Mouse (Mus musculus) skeletal muscle tissue, adult 2 months (tissue): ENCODE data around the gene Ehbp1l1.

ENCODE experiments used
- DNase-seq: peaks from one replicate; pipeline ENCODE4 v3.0.0-alpha.2; 2012; ENCODE audit warnings: low read depth, low spot score

The Ehbp1l1 gene

DNA sequence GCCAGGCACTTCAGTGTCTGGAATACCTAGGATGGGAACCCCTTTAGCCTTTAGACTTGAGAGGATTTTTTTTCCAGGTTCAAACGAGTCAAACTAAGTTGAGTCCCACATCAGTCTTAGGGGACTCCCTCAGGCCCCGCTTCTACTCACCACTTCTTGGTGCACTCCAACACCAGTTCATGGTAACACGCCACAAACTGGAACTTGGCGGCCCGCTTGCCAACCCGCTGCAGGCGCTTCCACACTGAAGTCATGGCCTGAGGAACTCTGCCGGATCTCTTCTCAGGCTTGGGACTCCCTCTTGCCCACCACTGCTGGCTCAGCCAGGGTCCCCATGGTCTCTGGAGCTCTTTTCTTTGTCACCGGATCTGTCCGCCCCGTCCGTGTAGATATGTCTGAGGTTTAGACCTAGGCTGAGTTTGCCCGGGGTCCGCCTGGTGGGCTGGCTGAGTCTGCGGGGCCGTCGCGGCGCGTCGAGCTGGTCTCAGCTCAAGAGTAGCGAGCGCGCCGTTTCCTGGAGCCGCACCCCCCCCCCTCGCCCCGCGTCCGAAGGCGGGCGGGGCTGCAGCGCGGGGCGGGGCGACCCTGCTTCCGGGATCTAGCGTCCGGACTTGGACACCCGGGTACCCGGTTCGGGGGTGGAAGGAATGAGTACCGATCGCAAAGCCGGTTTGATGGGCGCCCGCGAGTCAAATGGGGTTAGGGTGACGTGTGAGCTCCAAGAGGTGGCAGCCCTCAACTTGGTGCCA, at the start of gene Ehbp1l1:
TSS of gene Ehbp1l1 (minus strand) at position 551 of the 749 bp plus-strand sequence.
- DNase-seq, result no peak

- peak; percentile 89 for DNase-seq
These were observed 45.1 kb upstream of the Ehbp1l1 start, which contains the start of gene Scyl1 for GRCm38 (mm10) chr19:5770925-5771860. TSS of gene Scyl1 (minus strand) at chr19:5771419.

GRCm38 (mm10) chr19:5770311-5770710, 44.2 kb upstream of the Ehbp1l1 start:
- peak; percentile 29 for DNase-seq

DNA sequence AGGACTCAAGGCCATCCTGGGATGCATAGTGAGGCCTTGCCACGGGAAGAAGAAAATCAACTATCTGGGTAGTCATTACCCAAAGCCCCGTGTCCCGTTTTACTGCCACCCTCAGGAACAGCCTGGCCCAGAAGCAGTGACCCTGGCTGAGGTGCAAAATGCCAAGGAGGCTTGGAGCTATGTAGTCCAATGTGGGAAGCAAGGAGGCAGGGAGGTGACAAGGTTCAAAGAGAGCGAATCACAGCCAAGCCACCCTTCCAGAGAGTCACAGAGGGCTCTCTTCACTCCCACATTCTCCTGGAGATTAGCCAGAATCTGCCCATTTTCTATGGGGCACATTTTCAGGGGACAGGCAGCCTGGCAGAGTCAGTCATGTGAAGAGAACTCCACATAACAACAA, 41.2 kb upstream of the Ehbp1l1 start:
- no peak for DNase-seq

GRCm38 (mm10) chr19:5763163-5763562, 37.0 kb upstream of the Ehbp1l1 start:
- DNase-seq, result no peak

DNA sequence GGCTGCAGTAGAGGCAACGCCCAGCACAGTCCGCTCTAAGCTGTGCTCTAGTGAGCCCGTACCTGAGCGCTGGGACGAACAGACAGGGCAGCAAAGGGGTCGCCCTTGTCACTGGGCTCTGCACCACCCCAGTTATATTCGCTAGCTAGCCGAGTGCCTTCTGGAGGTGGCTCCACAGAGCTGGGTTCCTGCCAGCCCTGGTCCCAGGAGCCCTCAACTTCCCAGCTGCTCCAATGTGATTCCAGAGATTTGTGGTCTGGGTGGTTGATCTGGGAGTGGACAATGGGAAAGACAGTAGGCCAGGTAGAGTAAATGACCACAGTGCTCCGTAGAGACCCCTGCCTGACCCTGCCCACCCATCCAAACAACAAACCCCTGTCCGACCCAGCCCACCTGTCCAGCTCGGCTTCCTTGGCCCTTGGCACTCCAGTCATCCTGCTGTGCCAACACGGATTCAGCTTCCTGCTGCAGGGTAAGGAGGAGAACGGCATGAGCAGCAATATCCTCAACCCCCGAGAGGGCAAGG, 32.8 kb upstream of the Ehbp1l1 start:
- no peak for DNase-seq

DNA sequence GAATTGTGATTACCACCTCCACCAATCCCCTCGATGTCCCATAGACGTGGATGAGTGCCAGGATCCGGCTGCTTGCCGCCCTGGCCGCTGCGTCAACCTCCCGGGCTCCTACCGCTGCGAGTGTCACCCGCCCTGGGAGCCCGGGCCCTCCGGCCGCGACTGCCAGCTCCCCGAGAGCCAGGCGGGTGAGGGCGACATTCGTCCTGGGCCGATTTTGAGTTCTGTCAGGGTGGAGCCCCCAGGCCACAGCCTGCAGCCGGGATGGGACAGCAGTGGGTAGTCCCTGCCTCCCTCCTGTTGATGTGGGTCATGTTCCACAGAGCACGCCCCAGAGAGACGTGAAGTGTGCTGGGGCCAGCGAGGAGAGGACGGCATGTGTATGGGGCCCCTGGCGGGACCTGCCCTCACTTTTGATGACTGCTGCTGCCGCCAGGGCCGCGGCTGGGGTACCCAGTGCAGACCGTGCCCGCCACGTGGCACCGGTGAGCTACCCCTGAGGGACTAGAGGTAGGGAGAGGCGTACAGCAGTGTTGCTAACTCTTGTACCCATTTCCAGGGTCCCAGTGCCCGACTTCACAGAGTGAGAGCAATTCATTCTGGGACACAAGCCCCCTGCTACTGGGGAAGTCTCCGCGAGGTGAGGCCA, 31.0 kb upstream of the Ehbp1l1 start:
- DNase-seq, result no peak

- DNase-seq, result no peak
These were observed 30.3 kb upstream of the Ehbp1l1 start for GRCm38 (mm10) chr19:5756321-5756985.

DNA sequence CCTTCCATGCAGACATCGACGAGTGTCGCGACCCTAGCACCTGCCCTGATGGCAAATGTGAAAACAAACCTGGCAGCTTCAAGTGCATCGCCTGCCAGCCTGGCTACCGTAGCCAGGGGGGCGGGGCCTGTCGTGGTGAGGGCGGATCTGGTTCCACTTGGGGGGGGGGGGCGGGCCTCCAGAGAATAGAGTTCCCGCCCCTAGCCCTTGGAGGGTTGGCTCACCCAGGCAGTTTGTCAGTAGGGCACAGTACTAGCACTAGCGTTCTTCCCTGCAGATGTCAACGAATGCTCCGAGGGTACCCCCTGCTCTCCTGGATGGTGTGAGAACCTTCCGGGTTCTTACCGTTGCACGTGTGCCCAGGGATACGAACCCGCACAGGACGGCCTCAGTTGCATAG, 25.6 kb upstream of the Ehbp1l1 start:
- no peak for DNase-seq

DNA sequence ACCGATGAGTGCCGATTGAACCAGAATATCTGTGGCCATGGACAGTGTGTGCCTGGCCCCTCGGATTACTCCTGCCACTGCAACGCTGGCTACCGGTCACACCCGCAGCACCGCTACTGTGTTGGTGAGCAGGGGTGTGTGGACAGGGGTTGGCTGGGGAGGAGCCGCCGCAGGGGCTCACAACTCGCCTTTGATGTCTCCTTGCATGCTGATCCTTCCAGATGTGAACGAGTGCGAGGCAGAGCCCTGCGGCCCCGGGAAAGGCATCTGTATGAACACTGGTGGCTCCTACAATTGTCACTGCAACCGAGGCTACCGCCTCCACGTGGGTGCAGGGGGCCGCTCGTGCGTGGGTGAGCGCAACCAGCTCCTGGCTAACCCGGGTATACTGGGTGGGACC, 24.8 kb upstream of the Ehbp1l1 start:
- no peak for DNase-seq

GRCm38 (mm10) chr19:5749476-5749875, 23.4 kb upstream of the Ehbp1l1 start:
- no peak for DNase-seq

GRCm38 (mm10) chr19:5746907-5747363, 20.8 kb upstream of the Ehbp1l1 start:
- DNase-seq, result no peak

DNA sequence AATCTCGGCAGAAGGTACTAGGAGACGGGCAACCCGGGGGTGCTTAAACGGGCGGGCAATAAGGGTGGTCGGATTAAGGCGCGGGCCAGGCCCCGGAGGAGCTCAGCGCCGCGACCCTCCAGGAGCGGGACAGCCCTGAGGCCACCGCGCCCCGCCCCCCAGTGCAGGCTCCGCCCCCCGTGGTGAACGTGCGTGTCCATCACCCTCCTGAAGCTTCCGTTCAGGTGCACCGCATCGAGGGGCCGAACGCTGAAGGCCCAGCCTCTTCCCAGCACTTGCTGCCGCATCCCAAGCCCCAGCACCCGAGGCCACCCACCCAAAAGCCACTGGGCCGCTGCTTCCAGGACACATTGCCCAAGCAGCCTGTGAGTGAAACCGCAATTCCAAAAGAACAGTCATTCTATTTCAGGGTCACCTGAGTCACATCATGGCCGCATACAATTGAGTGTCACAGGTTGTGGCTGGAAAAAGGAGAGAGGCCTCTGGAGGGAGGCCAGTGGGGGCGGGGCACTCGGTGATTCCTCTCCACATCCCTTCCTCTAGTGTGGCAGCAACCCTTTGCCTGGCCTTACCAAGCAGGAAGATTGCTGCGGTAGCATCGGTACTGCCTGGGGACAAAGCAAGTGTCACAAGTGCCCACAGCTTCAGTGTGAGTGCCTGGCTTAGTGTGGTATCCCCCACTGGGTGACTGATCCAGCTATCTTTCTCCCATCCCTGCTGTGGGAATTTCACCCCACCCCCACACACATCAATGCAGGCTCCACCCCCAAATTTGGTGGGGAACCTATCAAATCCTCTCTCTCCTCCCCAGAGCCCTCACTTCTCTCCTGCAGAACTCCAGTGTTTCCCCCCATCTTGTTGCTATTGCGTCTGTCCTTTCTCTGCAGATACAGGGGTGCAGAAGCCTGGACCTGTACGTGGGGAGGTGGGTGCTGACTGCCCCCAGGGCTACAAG, 19.9 kb upstream of the Ehbp1l1 start:
- DNase-seq, result no peak

- no peak for DNase-seq
These were observed 17.5 kb upstream of the Ehbp1l1 start for GRCm38 (mm10) chr19:5743576-5743975.

DNA sequence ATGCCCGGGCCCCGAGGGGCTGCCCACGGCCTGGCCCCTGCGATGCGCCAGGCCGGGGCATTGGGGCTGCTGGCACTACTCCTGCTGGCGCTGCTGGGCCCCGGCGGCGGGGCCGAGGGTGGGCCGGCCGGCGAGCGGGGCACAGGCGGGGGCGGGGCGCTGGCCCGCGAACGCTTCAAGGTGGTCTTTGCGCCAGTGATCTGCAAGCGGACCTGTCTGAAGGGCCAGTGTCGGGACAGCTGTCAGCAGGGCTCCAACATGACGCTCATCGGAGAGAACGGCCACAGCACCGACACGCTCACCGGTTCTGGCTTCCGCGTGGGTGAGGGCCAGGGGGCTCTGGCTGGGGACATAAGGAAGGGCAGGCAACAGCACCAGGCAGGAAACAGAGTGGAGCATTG, 16.1 kb upstream of the Ehbp1l1 start:
- no peak for DNase-seq

GRCm38 (mm10) chr19:5741641-5742240, 15.6 kb upstream of the Ehbp1l1 start:
- peak; percentile 66 for DNase-seq

DNA sequence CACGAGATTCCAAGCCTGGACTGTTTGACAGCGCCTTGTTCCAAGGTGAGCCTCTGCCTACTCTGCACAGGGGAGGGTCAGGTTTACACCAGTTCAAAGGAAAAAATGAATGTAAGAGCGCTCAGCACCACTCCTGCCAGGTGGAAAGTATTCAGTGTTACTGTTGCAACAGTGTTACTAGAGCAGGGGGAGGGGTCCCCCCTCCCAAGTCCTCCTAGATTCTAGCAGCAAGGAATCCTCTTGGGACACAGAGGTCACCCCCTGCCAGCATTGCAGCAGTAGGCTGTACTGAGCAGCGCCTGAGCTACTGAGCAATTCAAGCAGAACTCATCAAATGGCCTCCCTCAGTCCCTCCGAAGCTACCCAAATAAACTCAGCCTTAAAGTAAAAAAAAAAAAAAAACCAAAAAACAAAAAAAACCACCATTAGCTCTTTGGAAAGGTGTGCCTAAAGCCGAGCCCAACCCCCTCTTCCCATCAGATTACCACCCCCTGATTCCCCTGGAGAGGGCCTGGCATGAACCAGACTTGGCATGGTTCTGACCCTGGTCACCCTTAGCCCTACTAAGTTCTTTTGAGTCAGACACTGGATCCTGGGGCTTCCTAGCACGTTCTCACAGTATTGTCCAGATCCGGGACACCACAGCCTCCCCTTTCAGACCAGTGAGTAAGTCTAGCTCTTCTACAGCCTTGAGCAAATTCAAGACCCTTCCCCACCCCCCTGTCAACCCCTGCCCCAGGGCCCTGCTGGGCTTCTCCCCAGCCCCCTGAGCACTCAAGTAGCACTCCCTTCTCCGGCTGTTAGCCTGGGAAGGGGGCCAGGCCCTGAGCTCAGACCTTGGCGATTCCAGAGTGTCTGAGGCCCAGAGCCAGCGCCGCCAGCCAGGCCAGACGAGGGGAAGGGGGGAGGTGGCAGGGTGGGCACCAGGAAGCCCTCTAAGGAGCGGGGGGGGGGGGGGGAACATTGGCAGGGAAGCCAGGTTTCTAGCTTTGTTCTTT, 14.5 kb upstream of the Ehbp1l1 start, which contains the start of gene Ltbp3:
TSS of gene Ltbp3 (plus strand) at position 585 of the 998 bp plus-strand sequence.
- DNase-seq, result peak; percentile 78

GRCm38 (mm10) chr19:5739446-5739845, 13.3 kb upstream of the Ehbp1l1 start:
- DNase-seq, result no peak
